Mouse (Mus musculus) ovary, postnatal 14 days (tissue): ENCODE data around the gene Bach1.

Experiments
- DNase-seq: peaks from one replicate; pipeline ENCODE4 v3.0.0; 2022; ENCODE audit warnings: low spot score

Bach1 gene

GRCm38 (mm10) chr16:87741034-87741715 lies 42.4 kb downstream of the Bach1 start:
- DNase-seq, result no peak

GRCm38 (mm10) chr16:87743661-87744060 lies 44.9 kb downstream of the Bach1 start:
- no peak for DNase-seq

- no peak for DNase-seq
These were observed 45.6 kb downstream of the Bach1 start for GRCm38 (mm10) chr16:87744338-87744737.

GRCm38 (mm10) chr16:87745192-87745945 lies 46.6 kb downstream of the Bach1 start:
- no peak for DNase-seq

- peak; percentile 64 for DNase-seq
These were observed 48.0 kb downstream of the Bach1 start for GRCm38 (mm10) chr16:87746728-87747127.

- DNase-seq, result no peak
These were observed 52.5 kb downstream of the Bach1 start for GRCm38 (mm10) chr16:87751243-87751642.

GRCm38 (mm10) chr16:87752482-87752881 lies 53.7 kb downstream of the Bach1 start:
- DNase-seq, result no peak

GRCm38 (mm10) chr16:87754858-87755257 lies 56.1 kb downstream of the Bach1 start:
- peak; percentile 19 for DNase-seq

GRCm38 (mm10) chr16:87755915-87756314 lies 57.2 kb downstream of the Bach1 start:
- DNase-seq, result no peak

GRCm38 (mm10) chr16:87758016-87758415 lies 59.3 kb downstream of the Bach1 start:
- no peak for DNase-seq

- DNase-seq, result no peak
These were observed 65.9 kb downstream of the Bach1 start for GRCm38 (mm10) chr16:87764668-87765109.

GRCm38 (mm10) chr16:87765984-87766383 lies 67.2 kb downstream of the Bach1 start:
- DNase-seq, result no peak

GRCm38 (mm10) chr16:87770576-87770975 lies 71.8 kb downstream of the Bach1 start:
- DNase-seq, result no peak

GRCm38 (mm10) chr16:87771926-87772325 lies 73.2 kb downstream of the Bach1 start:
- DNase-seq, result no peak

GRCm38 (mm10) chr16:87774398-87774797 lies 75.7 kb downstream of the Bach1 start:
- DNase-seq, result no peak

GRCm38 (mm10) chr16:87777373-87777772 lies 78.6 kb downstream of the Bach1 start:
- no peak for DNase-seq

GRCm38 (mm10) chr16:87781637-87782036 lies 82.9 kb downstream of the Bach1 start:
- DNase-seq, result no peak
